Mouse (Mus musculus) cortical plate, adult 2 months (tissue): ENCODE measurements around the gene Rac2.

Source experiments
- CTCF ChIP-seq: fragments of 200-500 bp; IDR thresholded peaks from 2 replicates; pipeline ENCODE4 v1.5.1; 2011; ENCODE audit warnings: mild to moderate bottlenecking, control low read depth, low read length; ENCODE audit not compliant: insufficient read depth; ENCODE audit errors: extremely low read depth
- POLR2A ChIP-seq: fragments of 200-500 bp; IDR thresholded peaks from 2 replicates; pipeline ENCODE4 v1.6.1; 2011; ENCODE audit warnings: mild to moderate bottlenecking, low read length, control low read depth; ENCODE audit not compliant: insufficient read depth; ENCODE audit errors: extremely low read depth

GRCm38 (mm10) chr15:78592452-78592968, 19.9 kb upstream of the Rac2 start:
- TF ChIP-seq POLR2A (no peak), CTCF (no peak)
